Mouse (Mus musculus): ENCODE results near the gene Mov10. TPM values are rescaled to one million over a fixed set of nuclear protein-coding genes. Genes with fewer than 3 reads are reported as not detected.

Gene Mov10
- polyA plus RNA-seq, 2 experiments: 8.3 to 16.3 TPM

- TF ChIP-seq EP300 (IDR thresholded peaks at IDR 0.05; ENCODE audit: low read depth) (no peak), CTCF (IDR thresholded peaks at IDR 0.05; ENCODE audit: low read depth) (no peak)
- WGBS (ENCODE audit: insufficient replicate concordance): 35% methylated on average over 20 of the region's 20 CpGs
- peak in 1 of 3 experiments; percentile 50 for DNase-seq (ENCODE audit: low read depth in 3 of 3, low spot score in 3 of 3)
- H3K4me2 ChIP-seq (ENCODE audit: low read depth): no peak overlapping the region
- peaks cover 7% of the 10 kb centered on the region for H3K27me3 ChIP-seq (ENCODE audit: control insufficient read depth, insufficient read depth, low read length)
- H3K27ac ChIP-seq: no peak overlapping the region
- H3K4me3 ChIP-seq (ENCODE audit: insufficient read depth in 1 of 2, low read depth in 2 of 2, low read length in 2 of 2): no peak overlapping the region
- H3K9ac ChIP-seq (replicated peaks): no peak overlapping the region
- H3K9me3 ChIP-seq (ENCODE audit: control insufficient read depth, low read length): no peaks in the 10 kb centered on the region
- peak; percentile 67 for ATAC-seq (ENCODE audit: insufficient read depth)
- H3K36me3 ChIP-seq (replicated peaks; ENCODE audit: control insufficient read depth, insufficient read depth, low read depth): no peaks in the 10 kb centered on the region
- peaks cover 0 to 10% of the 10 kb centered on the region in 2 experiments; a peak in 2 of 4 replicates for H3K4me1 ChIP-seq (replicated peaks; ENCODE audit: control insufficient read depth in 2 of 2, insufficient read depth in 2 of 2, low read length in 1 of 2)
Measured at GRCm38 (mm10) chr3:104793871-104794828, 24.2 kb downstream of the Mov10 start.

DNA sequence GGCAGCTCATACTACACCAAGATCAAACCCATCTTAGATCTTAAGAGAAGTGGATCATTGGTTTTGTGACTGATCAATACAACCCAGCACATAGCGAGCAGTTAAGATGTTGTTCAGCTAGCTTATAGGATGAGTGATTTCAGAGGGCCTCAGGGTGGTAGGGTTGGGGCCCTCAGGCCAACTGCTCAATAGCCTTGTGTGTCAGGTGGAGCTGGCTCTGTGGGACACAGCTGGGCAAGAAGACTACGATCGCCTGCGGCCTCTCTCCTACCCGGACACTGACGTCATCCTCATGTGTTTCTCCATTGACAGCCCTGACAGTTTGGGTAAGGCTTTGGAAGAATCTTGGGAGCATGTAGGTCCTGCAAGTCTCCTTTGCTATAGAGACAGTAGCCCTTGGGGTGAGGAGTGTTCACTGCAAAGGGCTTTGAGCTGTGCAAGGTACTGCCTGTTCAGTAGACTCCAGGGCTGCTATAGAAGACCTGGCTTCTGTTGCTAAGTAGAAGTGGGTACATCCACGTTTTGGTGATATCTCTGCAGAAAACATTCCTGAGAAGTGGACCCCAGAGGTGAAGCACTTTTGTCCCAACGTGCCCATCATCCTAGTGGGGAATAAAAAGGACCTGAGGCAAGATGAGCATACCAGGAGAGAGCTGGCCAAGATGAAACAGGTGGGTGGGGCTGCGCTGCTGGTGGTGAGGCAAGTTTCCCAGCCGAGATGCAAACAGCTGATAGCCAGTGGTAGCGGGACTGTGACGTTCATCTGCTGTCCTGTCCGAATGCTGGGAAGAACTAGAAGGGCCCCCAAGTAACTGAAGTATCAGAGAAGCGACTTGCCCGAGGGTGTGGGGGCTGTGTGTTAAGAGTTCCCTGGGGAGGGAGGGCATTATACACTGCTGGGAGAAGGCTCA lies 25.7 kb downstream of the Mov10 start:
- no peaks in the 10 kb centered on the region for H3K9me3 ChIP-seq (ENCODE audit: control insufficient read depth, low read length)
- no peaks in the 10 kb centered on the region for H3K36me3 ChIP-seq (replicated peaks; ENCODE audit: control insufficient read depth, insufficient read depth, low read depth)
- no peak overlapping the region for H3K9ac ChIP-seq (replicated peaks)
- DNase-seq (ENCODE audit: low read depth in 3 of 3, low spot score in 3 of 3): no peak
- peaks cover 0 to 10% of the 10 kb centered on the region in 2 experiments; a peak in 2 of 4 replicates for H3K4me1 ChIP-seq (replicated peaks; ENCODE audit: control insufficient read depth in 2 of 2, insufficient read depth in 2 of 2, low read length in 1 of 2)
- no peak overlapping the region for H3K4me2 ChIP-seq (ENCODE audit: low read depth)
- whole genome bisulfite sequencing (ENCODE audit: insufficient replicate concordance): 44% methylated on average over 15 of the region's 15 CpGs
- TF ChIP-seq CTCF (IDR thresholded peaks at IDR 0.05; ENCODE audit: low read depth): no peak
- TF ChIP-seq EP300 (IDR thresholded peaks at IDR 0.05; ENCODE audit: low read depth): no peak
- no peak for ATAC-seq (ENCODE audit: insufficient read depth)
- H3K4me3 ChIP-seq (ENCODE audit: insufficient read depth in 1 of 2, low read depth in 2 of 2, low read length in 2 of 2): no peak overlapping the region
- no peak overlapping the region for H3K27ac ChIP-seq
- peaks cover 20% of the 10 kb centered on the region for H3K27me3 ChIP-seq (ENCODE audit: control insufficient read depth, insufficient read depth, low read length)

- H3K9ac ChIP-seq (replicated peaks): no peak overlapping the region
- peaks cover 0 to 10% of the 10 kb centered on the region in 2 experiments; a peak in 2 of 4 replicates for H3K4me1 ChIP-seq (replicated peaks; ENCODE audit: control insufficient read depth in 2 of 2, insufficient read depth in 2 of 2, low read length in 1 of 2)
- no peaks in the 10 kb centered on the region for H3K9me3 ChIP-seq (ENCODE audit: control insufficient read depth, low read length)
- H3K27me3 ChIP-seq (ENCODE audit: control insufficient read depth, insufficient read depth, low read length): peaks cover 21% of the 10 kb centered on the region
- H3K27ac ChIP-seq: no peak overlapping the region
- H3K36me3 ChIP-seq (replicated peaks; ENCODE audit: control insufficient read depth, insufficient read depth, low read depth): no peaks in the 10 kb centered on the region
- ATAC-seq (ENCODE audit: insufficient read depth): no peak
- no peak overlapping the region for H3K4me3 ChIP-seq (ENCODE audit: insufficient read depth in 1 of 2, low read depth in 2 of 2, low read length in 2 of 2)
- H3K4me2 ChIP-seq (ENCODE audit: low read depth): no peak overlapping the region
- no peak for TF ChIP-seq EP300 (IDR thresholded peaks at IDR 0.05; ENCODE audit: low read depth)
- WGBS (ENCODE audit: insufficient replicate concordance): 78% methylated on average over 8 of the region's 8 CpGs
- no peak for DNase-seq (ENCODE audit: low read depth in 3 of 3, low spot score in 3 of 3)
Measured at GRCm38 (mm10) chr3:104791671-104792070, 26.7 kb downstream of the Mov10 start.

DNA sequence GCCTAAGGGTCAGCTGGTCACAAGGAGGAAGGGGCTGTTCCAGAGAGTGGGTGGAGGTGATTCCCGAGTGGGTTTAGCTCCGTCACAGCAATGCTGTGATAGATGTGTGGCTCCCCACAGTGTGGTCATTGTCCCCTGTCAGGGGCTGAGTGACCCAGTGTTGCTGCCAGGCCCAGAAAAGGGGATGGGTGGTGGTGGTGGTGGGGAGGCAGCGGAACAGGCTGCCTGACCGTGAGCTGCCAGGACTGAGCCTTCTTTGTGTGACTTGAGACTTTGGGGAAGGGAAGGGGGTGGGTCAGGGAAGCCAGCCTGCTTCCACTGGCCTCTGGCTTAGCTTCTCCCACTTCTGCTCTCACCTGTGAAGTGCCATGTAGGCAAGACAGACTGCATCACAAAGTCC lies 27.3 kb downstream of the Mov10 start:
- peaks cover 0 to 10% of the 10 kb centered on the region in 2 experiments; a peak in 2 of 4 replicates for H3K4me1 ChIP-seq (replicated peaks; ENCODE audit: control insufficient read depth in 2 of 2, insufficient read depth in 2 of 2, low read length in 1 of 2)
- no peak overlapping the region for H3K27ac ChIP-seq
- ATAC-seq (ENCODE audit: insufficient read depth) (no peak), DNase-seq (ENCODE audit: low read depth in 3 of 3, low spot score in 3 of 3) (no peak)
- peaks cover 21% of the 10 kb centered on the region for H3K27me3 ChIP-seq (ENCODE audit: control insufficient read depth, insufficient read depth, low read length)
- no peak overlapping the region for H3K4me3 ChIP-seq (ENCODE audit: insufficient read depth in 1 of 2, low read depth in 2 of 2, low read length in 2 of 2)
- no peak for TF ChIP-seq EP300 (IDR thresholded peaks at IDR 0.05; ENCODE audit: low read depth)
- no peaks in the 10 kb centered on the region for H3K36me3 ChIP-seq (replicated peaks; ENCODE audit: control insufficient read depth, insufficient read depth, low read depth)
- no peak overlapping the region for H3K9ac ChIP-seq (replicated peaks)
- WGBS (ENCODE audit: insufficient replicate concordance): 35% methylated on average over 4 of the region's 4 CpGs
- no peak overlapping the region for H3K4me2 ChIP-seq (ENCODE audit: low read depth)
- H3K9me3 ChIP-seq (ENCODE audit: control insufficient read depth, low read length): no peaks in the 10 kb centered on the region
